Mouse (Mus musculus): ENCODE measurements around the gene Tpm3-rs7. TPM values are rescaled to one million over a fixed set of nuclear protein-coding genes. Genes with fewer than 3 reads are reported as not detected.

Gene Tpm3-rs7
- 26.8 and 305 TPM in 2 replicates for polyA plus RNA-seq (2012; ENCODE audit: low replicate concordance)

GRCm38 (mm10) chr14:113314499-113314898 is at the start of gene Tpm3-rs7:
TSS of gene Tpm3-rs7 (plus strand) at chr14:113314608.

Measured in hematopoietic multipotent progenitor cell, adult 10-12 weeks (in vitro differentiated cells).